Mouse (Mus musculus): ENCODE results near the gene Acap1. TPM values are rescaled to one million over a fixed set of nuclear protein-coding genes. Genes with fewer than 3 reads are reported as not detected.

Gene Acap1
- polyA plus RNA-seq (2021), result 0.40 TPM

DNA sequence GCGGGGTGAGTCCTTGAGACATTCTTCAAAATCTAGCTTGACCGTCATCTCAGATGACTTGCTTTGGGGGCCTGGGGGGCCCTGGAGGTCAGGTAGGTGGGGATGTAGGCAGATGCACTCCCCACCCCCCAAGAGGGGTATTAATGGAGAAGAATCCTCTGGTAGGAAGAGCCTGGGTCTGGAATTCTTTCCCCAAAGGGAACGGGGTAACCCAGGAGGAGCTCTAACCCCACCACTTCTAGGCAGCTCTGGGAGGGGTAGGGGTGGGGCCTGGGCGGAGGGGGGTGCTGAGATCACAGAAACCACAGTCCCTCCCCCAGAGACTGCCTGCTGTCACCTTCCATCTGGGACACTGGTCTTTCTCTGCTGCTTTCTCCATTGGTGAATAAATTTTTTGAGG is at the start of gene Acap1:
Gene Acap1, minus strand, starts transcription at position 249 of the 400 bp plus-strand sequence.
- ATAC-seq, result no peak
- no peak for DNase-seq (ENCODE audit: low read depth, low spot score)
- no peak for TF ChIP-seq CTCF (IDR thresholded peaks at IDR 0.05)
- in situ Hi-C loops (cut with MboI; ENCODE audit: low pct_unique_long_range_greater_than_20kb), result no loop called here
- ChIA-PET CTCF (interaction anchor here (0.7 kb wide), 1 partner anchor 12 kb away, joined by 4 read pairs; no protein-coding TSS in a partner anchor), POLR2A (no interaction called here)
- H3K27me3 ChIP-seq, result no peaks in the 10 kb centered on the region

DNA sequence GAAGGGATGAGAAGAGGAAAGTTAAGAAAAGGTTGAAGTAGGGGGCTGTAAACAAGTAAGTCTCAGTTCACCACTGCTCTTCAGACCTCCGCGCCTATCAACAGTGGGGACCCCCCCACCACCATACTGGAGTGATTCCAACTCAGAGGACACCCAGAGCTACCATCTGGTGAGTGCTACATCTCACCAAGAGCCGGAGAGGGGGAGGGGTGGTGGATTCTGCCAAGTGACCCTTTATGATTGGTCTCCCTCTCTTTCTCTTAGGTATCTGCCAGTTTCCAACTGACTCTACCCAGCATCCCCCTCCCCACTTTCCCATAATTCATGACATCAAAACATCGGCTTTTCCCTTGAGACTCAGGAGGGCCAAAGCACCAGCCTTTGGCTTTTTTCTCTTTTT is 45.6 kb upstream of the Acap1 start:
- DNase-seq (ENCODE audit: low read depth, low spot score) (no peak), ATAC-seq (no peak)
- CTCF ChIA-PET, result no interaction called here
- peaks cover 24% of the 10 kb centered on the region for H3K27me3 ChIP-seq
- in situ Hi-C loops (cut with MboI; ENCODE audit: low pct_unique_long_range_greater_than_20kb), result no loop called here
- POLR2A ChIA-PET, result no interaction called here
- TF ChIP-seq CTCF (IDR thresholded peaks at IDR 0.05), result no peak

GRCm38 (mm10) chr11:69939731-69940130 is 44.4 kb upstream of the Acap1 start:
- no peak for TF ChIP-seq CTCF (IDR thresholded peaks at IDR 0.05)
- in situ Hi-C loops (cut with MboI; ENCODE audit: low pct_unique_long_range_greater_than_20kb), result loop anchor here (10.0 kb wide), 1 partner anchor 275 kb away; the partner anchor contains the start of gene Slc16a11
- peaks cover 22% of the 10 kb centered on the region for H3K27me3 ChIP-seq
- no peak for DNase-seq (ENCODE audit: low read depth, low spot score)
- ATAC-seq, result no peak
- CTCF ChIA-PET, result interaction anchor here (3.7 kb wide), 1 partner anchor 9 kb away, joined by 26 read pairs; the partner anchor contains the start of gene Slc2a4
- POLR2A ChIA-PET, result interaction anchor here (0.6 kb wide), 1 partner anchor 37 kb away, joined by 3 read pairs; no protein-coding TSS in a partner anchor

GRCm38 (mm10) chr11:69939181-69939580 is 43.8 kb upstream of the Acap1 start:
- ATAC-seq (no peak), DNase-seq (ENCODE audit: low read depth, low spot score) (no peak)
- peaks cover 18% of the 10 kb centered on the region for H3K27me3 ChIP-seq
- POLR2A ChIA-PET, result interaction anchor here (0.6 kb wide), 1 partner anchor 36 kb away, joined by 3 read pairs; no protein-coding TSS in a partner anchor
- CTCF ChIA-PET, result interaction anchor here (3.7 kb wide), 1 partner anchor 9 kb away, joined by 26 read pairs; the partner anchor contains the start of gene Slc2a4
- TF ChIP-seq CTCF (IDR thresholded peaks at IDR 0.05), result no peak
- in situ Hi-C loops (cut with MboI; ENCODE audit: low pct_unique_long_range_greater_than_20kb), result loop anchor here (10.0 kb wide), 1 partner anchor 276 kb away; the partner anchor contains the start of gene Slc16a11

GRCm38 (mm10) chr11:69938401-69938979 is 43.2 kb upstream of the Acap1 start:
- peaks cover 14% of the 10 kb centered on the region for H3K27me3 ChIP-seq
- ChIA-PET POLR2A (no interaction called here), CTCF (interaction anchor here (1.4 to 3.7 kb wide), 2 partner anchors 10 to 15 kb away, joined by 3 to 26 read pairs; partner anchors contain the start of gene Slc2a4)
- in situ Hi-C loops (cut with MboI; ENCODE audit: low pct_unique_long_range_greater_than_20kb), result loop anchor here (10.0 kb wide), 1 partner anchor 276 kb away; the partner anchor contains the start of gene Slc16a11
- TF ChIP-seq CTCF (IDR thresholded peaks at IDR 0.05), result no peak
- ATAC-seq (no peak), DNase-seq (ENCODE audit: low read depth, low spot score) (no peak)

DNA sequence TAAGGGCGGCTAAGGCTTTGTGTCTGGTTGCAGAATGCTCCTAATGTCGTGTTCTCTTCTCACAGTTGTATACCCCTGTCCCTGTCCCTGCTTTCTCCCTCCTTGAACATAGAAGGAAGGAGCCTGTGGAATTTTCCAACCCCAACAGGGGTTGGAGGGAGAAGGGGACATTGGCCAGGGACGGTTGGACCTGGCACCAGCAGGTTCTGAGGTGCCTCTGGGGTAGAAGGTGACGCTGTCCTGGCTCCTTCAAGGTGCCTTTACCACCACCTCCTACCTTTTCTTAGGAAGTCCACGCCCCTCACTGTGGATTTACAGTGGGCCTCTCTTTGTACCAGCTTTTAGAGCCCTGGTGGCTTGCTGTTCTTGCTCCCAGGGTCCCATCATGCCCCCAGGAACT is 42.5 kb upstream of the Acap1 start:
- POLR2A ChIA-PET, result interaction anchor here (1.1 to 2.0 kb wide), 2 partner anchors 13 to 17 kb away, joined by 3 to 7 read pairs; partner anchors contain the start of gene Eif5a
- in situ Hi-C loops (cut with MboI; ENCODE audit: low pct_unique_long_range_greater_than_20kb), result loop anchor here (10.0 kb wide), 1 partner anchor 277 kb away; the partner anchor contains the start of gene Slc16a11
- ATAC-seq (no peak), DNase-seq (ENCODE audit: low read depth, low spot score) (no peak)
- peaks cover 9% of the 10 kb centered on the region for H3K27me3 ChIP-seq
- CTCF ChIA-PET, result interaction anchor here (0.9 to 3.7 kb wide), 3 partner anchors 11 to 61 kb away, joined by 3 to 26 read pairs (median 3); partner anchors contain the start of gene Slc2a4
- TF ChIP-seq CTCF (IDR thresholded peaks at IDR 0.05), result no peak

- POLR2A ChIA-PET, result interaction anchor here (1.1 to 2.0 kb wide), 2 partner anchors 14 to 17 kb away, joined by 3 to 7 read pairs; partner anchors contain the start of gene Eif5a
- no peak for TF ChIP-seq CTCF (IDR thresholded peaks at IDR 0.05)
- ATAC-seq (no peak), DNase-seq (ENCODE audit: low read depth, low spot score) (no peak)
- CTCF ChIA-PET, result interaction anchor here (0.9 to 3.7 kb wide), 4 partner anchors 11 to 60 kb away, joined by 3 to 26 read pairs (median 3); partner anchors contain the start of gene Slc2a4
- H3K27me3 ChIP-seq, result peaks cover 9% of the 10 kb centered on the region
- in situ Hi-C loops (cut with MboI; ENCODE audit: low pct_unique_long_range_greater_than_20kb), result loop anchor here (10.0 kb wide), 1 partner anchor 277 kb away; the partner anchor contains the start of gene Slc16a11
Measured at GRCm38 (mm10) chr11:69937385-69937784, 42.0 kb upstream of the Acap1 start.

GRCm38 (mm10) chr11:69936714-69937347 is 41.5 kb upstream of the Acap1 start:
- ATAC-seq, result no peak
- TF ChIP-seq CTCF (IDR thresholded peaks at IDR 0.05), result no peak
- ChIA-PET POLR2A (interaction anchor here (0.7 to 2.0 kb wide), 3 partner anchors 10 to 16 kb away, joined by 3 to 7 read pairs (median 3); partner anchors contain the start of gene Eif5a), CTCF (interaction anchor here (0.9 to 3.7 kb wide), 5 partner anchors 12 to 60 kb away, joined by 3 to 26 read pairs (median 3); partner anchors contain the start of genes Kctd11 and Slc2a4)
- DNase-seq (ENCODE audit: low read depth, low spot score), result no peak
- in situ Hi-C loops (cut with MboI; ENCODE audit: low pct_unique_long_range_greater_than_20kb), result loop anchor here (10.0 kb wide), 1 partner anchor 278 kb away; the partner anchor contains the start of gene Slc16a11
- peaks cover 9% of the 10 kb centered on the region for H3K27me3 ChIP-seq

- POLR2A ChIA-PET, result interaction anchor here (0.6 to 2.0 kb wide), 3 partner anchors 11 to 568 kb away, joined by 3 to 7 read pairs (median 3); partner anchors contain the start of gene Eif5a
- ATAC-seq (no peak), DNase-seq (ENCODE audit: low read depth, low spot score) (no peak)
- CTCF ChIA-PET, result interaction anchor here (1.3 to 3.7 kb wide), 2 partner anchors 12 to 55 kb away, joined by 3 to 26 read pairs; partner anchors contain the start of genes Kctd11 and Slc2a4
- peaks cover 9% of the 10 kb centered on the region for H3K27me3 ChIP-seq
- in situ Hi-C loops (cut with MboI; ENCODE audit: low pct_unique_long_range_greater_than_20kb), result loop anchor here (10.0 kb wide), 1 partner anchor 279 kb away; the partner anchor contains the start of gene Slc16a11
- no peak for TF ChIP-seq CTCF (IDR thresholded peaks at IDR 0.05)
Measured at GRCm38 (mm10) chr11:69936156-69936555, 40.8 kb upstream of the Acap1 start.
